Mouse (Mus musculus): ENCODE measurements around the gene Adam15. TPM values are rescaled to one million over a fixed set of nuclear protein-coding genes. Genes with fewer than 3 reads are reported as not detected.
A peak's percentile ranks its signal among the peaks of the same experiment; 100 is the strongest.

The Adam15 gene
- polyA plus RNA-seq, 1 experiment from 2014 or later = 9.5 TPM

- Histone ChIP-seq H3K27me3 (peaks cover 79% of the 10 kb centered on the region), H3K27ac (no peak overlapping the region), H3K9ac (no peak overlapping the region), H3K4me1 (replicated peaks) (peaks cover 14% of the 10 kb centered on the region), H3K4me3 (replicated peaks) (no peak overlapping the region), H3K36me3 (no peaks in the 10 kb centered on the region), H3K4me2 (no peak overlapping the region), H3K9me3 (replicated peaks) (no peaks in the 10 kb centered on the region)
- 78% methylated on average over 11 of the region's 11 CpGs for WGBS (ENCODE audit: insufficient replicate concordance)
- ATAC-seq (ENCODE audit: low read depth) = no peak
- DNase-seq = no peak
These were observed 16.7 kb downstream of the Adam15 start for GRCm38 (mm10) chr3:89333053-89333452.

DNA sequence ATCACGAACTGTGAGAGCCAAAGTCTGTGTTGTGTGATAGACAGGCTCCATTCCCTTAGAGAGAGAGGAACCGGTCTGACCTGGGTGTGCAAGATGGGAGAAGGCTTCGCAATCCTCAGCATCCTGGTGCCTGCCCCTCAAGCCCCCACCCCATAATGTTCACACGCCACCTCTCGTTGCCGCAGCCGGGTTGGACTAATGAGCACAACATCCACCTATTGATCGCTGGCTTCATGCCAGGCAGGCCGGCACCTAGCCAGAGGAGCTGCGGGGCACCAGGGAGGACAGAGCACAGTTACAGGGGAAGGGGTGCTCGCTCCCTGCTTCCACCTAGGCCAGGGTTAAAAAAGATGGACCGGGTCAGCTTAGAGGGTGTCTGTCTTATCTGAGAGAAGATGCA, 17.3 kb downstream of the Adam15 start:
- H3K27ac ChIP-seq = no peak overlapping the region
- DNase-seq (no peak), ATAC-seq (ENCODE audit: low read depth) (no peak)
- H3K27me3 ChIP-seq = peaks cover 80% of the 10 kb centered on the region
- H3K4me2 ChIP-seq = no peak overlapping the region
- H3K4me3 ChIP-seq (replicated peaks) = no peak overlapping the region
- H3K4me1 ChIP-seq (replicated peaks) = peaks cover 8% of the 10 kb centered on the region
- H3K9ac ChIP-seq = no peak overlapping the region
- H3K36me3 ChIP-seq = no peaks in the 10 kb centered on the region
- WGBS (ENCODE audit: insufficient replicate concordance) = 60% methylated on average over 12 of the region's 12 CpGs
- no peaks in the 10 kb centered on the region for H3K9me3 ChIP-seq (replicated peaks)

GRCm38 (mm10) chr3:89332013-89332412, 17.8 kb downstream of the Adam15 start:
- 58% methylated on average over 10 of the region's 10 CpGs for WGBS (ENCODE audit: insufficient replicate concordance)

DNA sequence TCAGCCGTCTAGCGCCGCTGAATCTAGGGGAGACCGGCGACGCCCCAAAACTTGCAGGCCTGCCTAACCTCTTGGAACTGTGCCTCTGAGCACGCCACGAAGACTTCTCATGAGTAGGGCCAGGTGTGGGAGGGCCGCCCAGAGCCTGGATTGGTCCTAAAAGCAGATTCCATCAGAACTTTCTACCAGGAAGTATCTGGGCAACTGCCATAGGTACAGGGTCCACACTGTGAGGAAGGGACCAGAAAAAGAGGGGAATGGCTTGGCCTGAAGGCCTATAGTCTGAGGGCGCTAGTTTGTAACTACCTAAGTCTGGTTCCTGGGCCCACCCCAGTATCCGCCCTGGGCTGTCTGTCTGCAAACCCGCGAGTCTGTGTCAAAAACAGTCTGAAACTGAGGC, 18.2 kb downstream of the Adam15 start:
- no peak overlapping the region for H3K9ac ChIP-seq
- H3K27ac ChIP-seq = no peak overlapping the region
- H3K4me1 ChIP-seq (replicated peaks) = peaks cover 3% of the 10 kb centered on the region; the same call in 1 of the 2 replicates
- peaks cover 82% of the 10 kb centered on the region for H3K27me3 ChIP-seq
- H3K4me2 ChIP-seq = no peak overlapping the region
- no peaks in the 10 kb centered on the region for H3K9me3 ChIP-seq (replicated peaks)
- ATAC-seq (ENCODE audit: low read depth) (no peak), DNase-seq (no peak)
- no peaks in the 10 kb centered on the region for H3K36me3 ChIP-seq
- H3K4me3 ChIP-seq (replicated peaks) = no peak overlapping the region
- WGBS (ENCODE audit: insufficient replicate concordance) = 59% methylated on average over 13 of the region's 13 CpGs

More at GRCm38 (mm10) chr3:89332013-89332412, 17.8 kb downstream of the Adam15 start:
- Histone ChIP-seq H3K27ac (no peak overlapping the region), H3K4me3 (replicated peaks) (no peak overlapping the region), H3K9me3 (replicated peaks) (no peaks in the 10 kb centered on the region), H3K27me3 (peaks cover 80% of the 10 kb centered on the region), H3K9ac (no peak overlapping the region), H3K36me3 (no peaks in the 10 kb centered on the region), H3K4me1 (replicated peaks) (peaks cover 4% of the 10 kb centered on the region), H3K4me2 (no peak overlapping the region)
- ATAC-seq (ENCODE audit: low read depth) (no peak), DNase-seq (no peak)

- Histone ChIP-seq H3K27ac (no peak overlapping the region), H3K36me3 (no peaks in the 10 kb centered on the region), H3K9me3 (replicated peaks) (no peaks in the 10 kb centered on the region), H3K9ac (no peak overlapping the region), H3K4me2 (no peak overlapping the region), H3K4me1 (replicated peaks) (0 out of 2 replicates have a peak, but pooled peaks cover 5% of the 10 kb centered on the region), H3K27me3 (peaks cover 80% of the 10 kb centered on the region), H3K4me3 (replicated peaks) (no peak overlapping the region)
- DNase-seq (no peak), ATAC-seq (ENCODE audit: low read depth) (no peak)
- 21% methylated on average over 10 of the region's 10 CpGs for WGBS (ENCODE audit: insufficient replicate concordance)
These were observed 18.8 kb downstream of the Adam15 start for GRCm38 (mm10) chr3:89330948-89331347.

GRCm38 (mm10) chr3:89330346-89330745, 19.4 kb downstream of the Adam15 start:
- no peak for ATAC-seq (ENCODE audit: low read depth)
- Histone ChIP-seq H3K4me2 (no peak overlapping the region), H3K36me3 (no peaks in the 10 kb centered on the region), H3K4me1 (replicated peaks) (0 out of 2 replicates have a peak, but pooled peaks cover 8% of the 10 kb centered on the region), H3K4me3 (replicated peaks) (no peak overlapping the region), H3K9me3 (replicated peaks) (no peaks in the 10 kb centered on the region), H3K27me3 (peaks cover 81% of the 10 kb centered on the region), H3K9ac (no peak overlapping the region), H3K27ac (no peak overlapping the region)
- no peak for DNase-seq
- WGBS (ENCODE audit: insufficient replicate concordance) = 52% methylated on average over 3 of the region's 3 CpGs

- peaks cover 83% of the 10 kb centered on the region for H3K27me3 ChIP-seq
- H3K9ac ChIP-seq = no peak overlapping the region
- H3K4me1 ChIP-seq (replicated peaks) = 0 out of 2 replicates have a peak, but pooled peaks cover 8% of the 10 kb centered on the region
- H3K4me2 ChIP-seq = no peak overlapping the region
- no peaks in the 10 kb centered on the region for H3K9me3 ChIP-seq (replicated peaks)
- ATAC-seq (ENCODE audit: low read depth) (no peak), DNase-seq (no peak)
- no peak overlapping the region for H3K27ac ChIP-seq
- no peak overlapping the region for H3K4me3 ChIP-seq (replicated peaks)
- no peaks in the 10 kb centered on the region for H3K36me3 ChIP-seq
- WGBS (ENCODE audit: insufficient replicate concordance) = 24% methylated on average over 4 of the region's 4 CpGs
These were observed 21.2 kb downstream of the Adam15 start for GRCm38 (mm10) chr3:89328623-89329022.

DNA sequence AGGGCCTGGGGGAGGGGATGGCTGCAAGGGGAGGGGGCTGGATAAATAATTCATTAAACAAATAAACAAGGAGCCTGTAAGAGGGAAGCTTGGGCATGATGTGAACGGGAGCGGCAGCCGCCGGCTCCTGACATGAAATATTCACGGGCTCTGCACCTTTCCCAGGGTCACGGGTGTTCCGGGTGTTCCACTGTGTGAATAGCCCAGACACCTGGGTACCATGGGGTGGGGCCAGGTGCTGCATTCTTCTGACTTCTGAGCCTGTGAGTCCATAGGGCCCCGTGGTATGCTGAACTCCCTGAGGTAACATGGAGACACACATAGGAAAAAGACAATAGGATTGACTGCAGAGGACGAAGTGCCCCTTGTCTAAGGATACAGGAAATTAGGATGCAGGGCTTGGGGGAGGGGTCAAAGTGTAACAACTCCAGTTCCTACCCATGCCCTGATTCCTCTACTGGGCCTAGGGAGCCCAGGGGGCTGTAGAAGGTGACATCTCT, 22.4 kb downstream of the Adam15 start:
- no peaks in the 10 kb centered on the region for H3K36me3 ChIP-seq
- ATAC-seq (ENCODE audit: low read depth) (no peak), DNase-seq (no peak)
- no peak overlapping the region for H3K4me2 ChIP-seq
- no peaks in the 10 kb centered on the region for H3K9me3 ChIP-seq (replicated peaks)
- no peak overlapping the region for H3K4me3 ChIP-seq (replicated peaks)
- no peak overlapping the region for H3K9ac ChIP-seq
- no peak overlapping the region for H3K27ac ChIP-seq
- peaks cover 10% of the 10 kb centered on the region for H3K4me1 ChIP-seq (replicated peaks)
- H3K27me3 ChIP-seq = peaks cover 83% of the 10 kb centered on the region
- WGBS (ENCODE audit: insufficient replicate concordance) = 54% methylated on average over 9 of the region's 9 CpGs

DNA sequence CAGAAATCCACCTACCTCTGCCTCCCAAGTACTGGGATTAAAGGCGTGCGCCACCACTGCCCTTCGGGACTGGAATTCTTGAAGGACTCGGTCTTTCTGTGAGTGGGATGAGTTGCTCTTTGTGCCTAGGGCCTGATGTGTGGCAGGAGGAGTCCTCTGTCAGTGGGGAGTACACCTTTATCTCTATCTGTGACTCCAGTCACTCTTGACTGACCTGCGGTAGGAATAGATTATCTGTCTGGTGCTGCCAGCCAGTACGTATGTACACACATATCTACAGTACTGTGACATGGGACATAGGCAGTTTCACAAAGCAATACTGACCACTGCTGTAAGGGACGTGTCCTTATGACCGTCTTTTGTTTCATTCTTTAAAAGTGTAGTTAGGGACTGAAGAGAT, 23.9 kb downstream of the Adam15 start:
- ATAC-seq (ENCODE audit: low read depth) (no peak), DNase-seq (no peak)
- Histone ChIP-seq H3K4me1 (replicated peaks) (peaks cover 25% of the 10 kb centered on the region), H3K27me3 (peaks cover 90% of the 10 kb centered on the region), H3K27ac (no peak overlapping the region), H3K4me2 (no peak overlapping the region), H3K4me3 (replicated peaks) (no peak overlapping the region), H3K36me3 (no peaks in the 10 kb centered on the region), H3K9ac (no peak overlapping the region), H3K9me3 (replicated peaks) (no peaks in the 10 kb centered on the region)
- 56% methylated on average over 8 of the region's 8 CpGs for WGBS (ENCODE audit: insufficient replicate concordance)

DNA sequence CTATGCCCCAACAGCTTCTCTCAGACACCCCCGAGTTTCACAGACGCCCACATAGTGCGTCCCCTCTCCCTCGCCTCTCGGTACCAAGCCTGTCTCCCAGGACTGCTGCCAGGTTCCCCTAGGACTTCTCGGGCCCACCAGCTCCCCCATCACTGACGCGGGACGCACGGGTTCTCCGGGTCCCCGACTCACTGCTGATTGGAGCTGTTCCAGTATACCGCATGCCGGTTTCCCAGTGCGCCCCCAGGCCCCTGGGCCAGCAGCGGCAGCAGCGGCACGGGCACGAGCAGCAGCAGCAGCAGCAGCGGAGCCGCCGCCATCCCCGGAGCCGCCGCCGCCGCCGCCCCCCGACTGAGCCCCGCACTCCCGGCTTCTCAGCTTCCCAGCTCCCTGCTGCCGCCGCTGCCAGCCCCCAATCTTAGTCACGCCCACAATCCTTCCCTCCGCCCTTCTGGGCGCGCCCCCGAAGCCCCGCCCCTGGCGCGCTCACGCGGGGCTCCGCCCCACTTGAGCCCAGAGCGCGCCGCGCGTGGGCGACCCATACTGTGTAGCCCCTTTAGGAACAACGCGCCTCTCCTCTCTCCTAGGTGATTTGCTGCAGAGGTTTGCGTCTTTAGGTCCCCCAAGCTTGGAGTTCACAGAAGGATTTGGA, 27.2 kb downstream of the Adam15 start, which contains the start of gene Efna3:
TSS of gene Efna3 (minus strand) at position 452 of the 652 bp plus-strand sequence.
- Histone ChIP-seq H3K9ac (peak within 1 kb of the TSS; percentile 31), H3K27me3 (peaks cover 96% of the 10 kb centered on the region), H3K36me3 (no peaks in the 10 kb centered on the region), H3K4me2 (peak within 1 kb of the TSS; percentile 66), H3K4me1 (replicated peaks) (peaks cover 43% of the 10 kb centered on the region), H3K4me3 (replicated peaks) (peak within 1 kb of the TSS; percentile 47), H3K9me3 (replicated peaks) (no peaks in the 10 kb centered on the region), H3K27ac (no peak within 1 kb of the TSS)
- ATAC-seq (ENCODE audit: low read depth) (peak; percentile 27; the same call in 1 of the 2 replicates), DNase-seq (no peak)
- whole genome bisulfite sequencing (ENCODE audit: insufficient replicate concordance) = 2% methylated on average over 53 of the region's 53 CpGs

GRCm38 (mm10) chr3:89322131-89322500, 27.7 kb downstream of the Adam15 start:
- Histone ChIP-seq H3K9ac (peak overlapping the region; percentile 31), H3K9me3 (replicated peaks) (no peaks in the 10 kb centered on the region), H3K27ac (no peak overlapping the region), H3K4me3 (replicated peaks) (peak overlapping the region; percentile 47), H3K36me3 (no peaks in the 10 kb centered on the region), H3K4me2 (peak overlapping the region; percentile 66), H3K4me1 (replicated peaks) (peaks cover 43% of the 10 kb centered on the region), H3K27me3 (peaks cover 96% of the 10 kb centered on the region)
- 4% methylated on average over 14 of the region's 14 CpGs for WGBS (ENCODE audit: insufficient replicate concordance)
- ATAC-seq (ENCODE audit: low read depth) (no peak), DNase-seq (no peak)
